In the genomic region with DNA sequence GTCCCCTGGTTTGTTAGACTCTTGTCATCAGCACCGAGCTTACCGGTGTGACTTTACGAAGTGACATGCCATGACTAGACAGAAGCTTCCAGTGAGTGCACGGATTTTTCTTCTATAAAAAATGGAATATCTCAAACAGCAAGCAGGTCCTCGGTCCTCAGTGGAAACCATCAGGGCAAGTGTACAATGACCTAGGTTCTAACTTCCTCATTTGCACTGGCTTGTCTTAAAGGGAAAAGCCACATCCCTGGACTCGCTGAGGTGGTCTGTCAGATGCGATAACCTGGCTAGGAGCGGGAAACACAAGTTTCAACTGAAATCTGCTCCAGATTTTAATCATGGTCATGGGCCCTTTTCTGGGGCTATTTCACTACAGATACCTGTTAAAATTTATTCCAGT, we compare ENCODE assay signal across 10 mouse cellular contexts.
"Had no signal": no experiment of that assay in that cellular context is flagged by ENCODE, and none has a peak within 500 bp of the region (broad histone marks: within the 10 kb centered on the region; RNA-seq: fewer than 3 reads in every experiment).

No protein-coding gene starts in this region.

- ATAC-seq: liver, embryonic 12.5 days; midbrain, embryonic 13.5 days had no signal

- H3K27me3 ChIP-seq: lung, embryonic 15.5 days; neural tube, embryonic 12.5 days had no signal

- H3K4me3 ChIP-seq: limb, embryonic 10.5 days; liver, embryonic 12.5 days; lung, embryonic 15.5 days; midbrain, embryonic 13.5 days; neural tube, embryonic 12.5 days had no signal

- DNase-seq: kidney, adult 11 months; kidney, adult 9 months; lung, postnatal 14 days had no signal

- H3K27ac ChIP-seq: kidney, postnatal 0 days; limb, embryonic 10.5 days; liver, embryonic 12.5 days; lung, embryonic 15.5 days; macrophage; midbrain, embryonic 13.5 days; neural tube, embryonic 12.5 days had no signal

- H3K36me3 ChIP-seq: limb, embryonic 10.5 days; liver, embryonic 12.5 days; lung, embryonic 15.5 days; midbrain, embryonic 13.5 days; neural tube, embryonic 12.5 days had no signal
